Mouse (Mus musculus) cerebellum, adult 2 months (tissue): Measurements from ENCODE around the gene Slfn5. TPM values are rescaled to one million over a fixed set of nuclear protein-coding genes. Genes with fewer than 3 reads are reported as not detected.
"Not testable (repeated sequence)": the region's sequence is repeated elsewhere in the genome, so short reads cannot be mapped to it uniquely, and the experiment has no call there.

ENCODE experiments used
- DNase-seq, 2 experiments: peaks; one replicate each; pipeline ENCODE4 v3.0.0; 2021
- H3K27ac ChIP-seq: fragments of 200-500 bp; 2 replicates; pipeline ENCODE4 v1.5.1; 2012; ENCODE audit warnings: low read length, control low read depth, inconsistent platforms; ENCODE audit not compliant: insufficient read depth
- H3K27me3 ChIP-seq: fragments of 200-500 bp; 2 replicates; pipeline ENCODE4 v1.6.1; 2012; ENCODE audit warnings: inconsistent platforms, mild to moderate bottlenecking, low read length, moderate library complexity; ENCODE audit not compliant: control insufficient read depth, insufficient read depth
- H3K4me1 ChIP-seq: fragments of 200-500 bp; 2 replicates; pipeline ENCODE4 v1.6.1; 2011; ENCODE audit warnings: low read length; ENCODE audit not compliant: control insufficient read depth, insufficient read depth
- H3K4me3 ChIP-seq: fragments of 200-500 bp; replicated peaks from 2 replicates; pipeline ENCODE3; 2011; ENCODE audit warnings: mild to moderate bottlenecking, low read depth, low read length, control low read depth; ENCODE audit not compliant: insufficient read depth
- CTCF ChIP-seq: fragments of 200-500 bp; IDR thresholded peaks from 2 replicates; pipeline ENCODE4 v1.5.1; 2011; ENCODE audit warnings: low read depth, mild to moderate bottlenecking, control low read depth, low read length, moderate library complexity, borderline replicate concordance; ENCODE audit not compliant: insufficient read depth
- POLR2A ChIP-seq: fragments of 200-500 bp; IDR thresholded peaks from 2 replicates; pipeline ENCODE4 v1.6.1; 2011; ENCODE audit warnings: low read length, control low read depth, borderline replicate concordance; ENCODE audit not compliant: insufficient read depth
- WGBS: fragments of 180-500 bp; shearing (Covaris S2); methylation state at CpG from one replicate; pipeline ENCODE4 v1.1.7; 2018; 5-methylcytosine and 5-hydroxymethylcytosine counted together
- polyA plus RNA-seq: library from polyadenylated mRNA; depleted of rRNA; stranded (reverse); fragments of >200 nt; gene quantifications from 2 replicates; pipeline ENCODE4 v1.2.3, GENCODE M21; 2012

The Slfn5 gene
- polyA plus RNA-seq, 1 experiment: 3.8 TPM

DNA sequence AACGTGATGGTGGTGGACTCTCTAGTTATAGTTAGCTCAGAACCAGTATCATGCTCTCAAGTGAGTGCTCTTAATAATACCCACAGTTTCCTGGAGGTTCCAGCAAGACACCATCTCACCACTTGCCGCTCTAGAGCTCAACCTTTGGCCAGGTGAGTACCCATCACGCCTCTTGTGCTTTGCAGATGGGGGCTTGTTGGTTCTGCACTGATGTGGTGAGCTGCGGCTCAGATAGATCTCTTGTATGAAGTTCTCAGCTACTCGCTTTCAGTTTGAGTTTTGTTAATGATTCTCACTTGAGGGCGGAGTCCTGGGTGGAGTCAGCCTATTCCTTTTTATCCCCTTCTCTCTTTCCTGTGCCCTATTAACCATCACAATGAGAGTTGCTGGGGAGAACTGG lies 3.5 kb downstream of the Slfn5 start:
- H3K27me3 ChIP-seq: no peaks in the 10 kb centered on the region; the same call in 1 of the 2 replicates
- H3K4me1 ChIP-seq: no peaks in the 10 kb centered on the region
- H3K4me3 ChIP-seq: no peak overlapping the region
- TF ChIP-seq POLR2A (no peak), CTCF (no peak)
- DNase-seq: no peak
- WGBS: 86% methylated on average over 6 of the region's 6 CpGs
- no peak overlapping the region for H3K27ac ChIP-seq

DNA sequence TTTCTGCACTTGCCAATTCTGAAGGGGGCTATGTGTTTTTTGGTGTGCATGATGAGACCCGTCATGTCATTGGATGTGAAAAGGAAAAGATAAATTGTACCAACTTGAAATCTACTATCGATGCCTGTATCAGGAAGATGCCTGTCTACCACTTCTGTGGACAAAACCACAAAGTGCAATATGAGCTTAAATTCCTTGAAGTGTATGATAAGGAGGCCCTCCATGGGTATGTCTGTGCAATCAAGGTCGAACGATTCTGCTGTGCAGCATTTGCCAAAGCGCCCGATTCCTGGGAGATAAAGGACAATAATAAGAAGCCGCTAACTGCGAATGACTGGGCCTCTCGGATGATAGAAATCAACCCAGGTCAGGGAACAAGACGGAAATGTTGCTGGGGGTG lies 5.8 kb downstream of the Slfn5 start:
- no peak for DNase-seq
- WGBS: 73% methylated on average over 10 of the region's 10 CpGs

DNA sequence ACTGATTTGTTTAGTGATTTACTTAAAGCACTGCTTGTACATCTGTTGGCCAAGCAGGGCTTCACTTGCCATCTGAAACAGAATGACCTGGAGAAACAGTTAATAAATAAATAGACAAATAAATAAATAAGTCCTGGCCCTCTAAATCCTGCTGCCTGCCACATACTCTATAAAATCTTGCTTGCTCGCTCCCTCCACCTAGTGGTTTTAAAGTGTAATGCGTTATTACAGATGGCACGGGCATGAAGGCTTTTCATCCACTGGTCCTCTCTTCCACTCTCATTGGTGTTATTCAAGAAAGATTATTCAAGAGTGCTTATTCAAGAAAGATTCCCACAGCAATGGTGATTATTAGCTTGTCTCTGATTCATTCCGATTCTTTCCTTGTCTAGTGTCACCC lies 8.5 kb downstream of the Slfn5 start:
- peak; percentile 51; the same call in 1 of the 2 replicates for TF ChIP-seq CTCF
- TF ChIP-seq POLR2A: no peak
- peak; percentile 16 to 30 for DNase-seq
- 15% methylated on average over 4 of the region's 4 CpGs for WGBS

More for the DNA sequence above, 5.8 kb downstream of the Slfn5 start:
- no peaks in the 10 kb centered on the region; the same call in 1 of the 2 replicates for H3K27me3 ChIP-seq
- H3K27ac ChIP-seq: no peak overlapping the region
- no peaks in the 10 kb centered on the region for H3K4me1 ChIP-seq
- TF ChIP-seq POLR2A (no peak), CTCF (no peak)
- H3K4me3 ChIP-seq: no peak overlapping the region

DNA sequence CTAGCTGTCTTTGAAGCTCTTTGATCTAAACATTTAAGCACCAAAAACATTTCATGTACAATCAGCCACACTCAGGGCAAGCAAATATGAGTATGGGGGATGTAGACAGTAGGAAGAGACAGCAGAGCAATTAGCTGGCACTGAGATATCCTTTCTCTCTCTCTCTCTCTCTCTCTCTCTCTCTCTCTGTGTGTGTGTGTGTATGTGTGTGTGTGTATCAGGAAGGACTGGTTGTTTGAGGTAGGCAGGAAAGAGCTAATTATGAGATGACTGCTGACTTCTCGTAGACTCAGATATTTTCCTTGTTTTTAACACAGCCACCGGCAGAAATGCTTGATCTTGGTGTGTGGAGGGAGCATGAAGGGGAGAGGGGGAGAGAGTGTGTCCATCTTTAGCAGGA lies 10.6 kb downstream of the Slfn5 start:
- Histone ChIP-seq H3K27ac (no peak overlapping the region), H3K27me3 (no peaks in the 10 kb centered on the region), H3K4me3 (no peak overlapping the region), H3K4me1 (no peaks in the 10 kb centered on the region)
- TF ChIP-seq POLR2A: no peak
- TF ChIP-seq CTCF: no peak
- DNase-seq: no peak
- WGBS: 82% methylated on average over 2 of the region's 2 CpGs

More for the DNA sequence above, 8.5 kb downstream of the Slfn5 start:
- H3K27me3 ChIP-seq: no peaks in the 10 kb centered on the region
- no peaks in the 10 kb centered on the region for H3K4me1 ChIP-seq
- no peak overlapping the region for H3K27ac ChIP-seq
- no peak overlapping the region for H3K4me3 ChIP-seq

DNA sequence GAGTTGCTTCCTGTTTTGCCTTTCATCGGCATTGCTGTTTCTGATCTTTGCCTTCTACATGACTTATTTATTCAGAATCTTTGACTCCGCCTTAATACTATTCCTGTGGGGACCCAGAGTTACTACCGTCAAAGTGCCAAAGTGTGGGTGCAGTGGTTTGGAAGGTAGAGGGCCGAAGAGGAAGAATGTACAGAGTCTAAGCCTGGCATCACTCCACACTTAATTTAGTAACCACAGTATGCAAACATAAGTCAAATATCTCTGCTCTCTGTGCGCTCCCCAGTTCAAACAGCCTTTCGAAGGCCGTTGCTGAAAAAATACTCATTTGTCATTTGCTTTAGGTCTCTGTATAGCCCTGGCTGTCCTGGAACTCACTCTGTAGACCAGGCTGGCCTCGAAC lies 11.1 kb downstream of the Slfn5 start:
- no peak for DNase-seq
- Histone ChIP-seq H3K27ac (no peak overlapping the region), H3K4me1 (no peaks in the 10 kb centered on the region), H3K4me3 (no peak overlapping the region), H3K27me3 (no peaks in the 10 kb centered on the region)
- TF ChIP-seq POLR2A (no peak), CTCF (no peak)
- WGBS: 89% methylated on average over 8 of the region's 8 CpGs

DNA sequence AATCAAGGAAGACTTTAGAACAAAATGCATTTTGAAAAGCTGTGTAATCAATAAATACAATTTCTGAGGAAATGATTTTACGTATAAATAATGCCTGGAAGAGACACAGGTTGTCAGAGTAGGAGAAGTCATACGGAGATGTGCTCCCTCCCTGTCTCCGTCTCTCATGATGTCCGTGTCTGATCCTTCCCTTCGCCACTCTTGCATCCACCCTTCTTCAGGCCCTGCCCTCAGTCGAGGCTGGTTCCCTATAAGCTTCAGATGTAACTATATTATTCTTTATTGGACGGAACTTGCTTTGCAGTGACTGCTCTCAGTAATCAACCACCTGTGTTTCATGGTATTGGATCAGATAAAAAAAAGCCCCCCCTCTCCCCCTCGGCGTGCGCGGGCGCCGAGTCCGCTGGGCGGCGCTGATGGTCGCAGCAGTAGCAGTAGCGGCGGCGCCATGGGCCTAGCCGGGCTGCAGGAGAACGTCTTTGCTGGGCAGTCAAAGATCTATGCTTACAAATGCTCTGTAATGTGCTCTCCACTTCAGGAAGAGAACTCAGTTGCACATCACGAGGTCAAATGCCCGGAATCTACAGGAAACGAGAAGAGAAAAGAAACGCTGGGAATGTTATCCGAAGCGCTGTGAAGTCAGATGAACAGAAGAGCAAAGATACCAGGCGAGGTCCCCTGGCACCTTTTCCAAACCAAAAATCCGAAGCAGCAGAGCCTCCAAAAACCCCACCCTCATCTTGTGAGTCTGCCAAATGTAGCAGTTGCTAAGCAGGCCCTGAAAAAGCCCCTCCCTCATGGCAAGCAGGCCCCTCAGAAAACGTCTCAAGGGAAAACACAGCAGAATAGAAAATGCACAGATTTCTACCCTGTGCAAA lies 19.8 kb downstream of the Slfn5 start:
- DNase-seq: peak; percentile 44 to 48
- TF ChIP-seq CTCF: peak; percentile 43; the same call in 1 of the 2 replicates
- 0 out of 2 replicates have a peak, but pooled peaks have one; percentile 10 for TF ChIP-seq POLR2A
- Histone ChIP-seq H3K4me1 (no peaks in the 10 kb centered on the region), H3K4me3 (peak overlapping the region; percentile 66), H3K27me3 (no peaks in the 10 kb centered on the region; the same call in 1 of the 2 replicates), H3K27ac (no peak overlapping the region)
- 5% methylated on average over 31 of the region's 31 CpGs for WGBS

DNA sequence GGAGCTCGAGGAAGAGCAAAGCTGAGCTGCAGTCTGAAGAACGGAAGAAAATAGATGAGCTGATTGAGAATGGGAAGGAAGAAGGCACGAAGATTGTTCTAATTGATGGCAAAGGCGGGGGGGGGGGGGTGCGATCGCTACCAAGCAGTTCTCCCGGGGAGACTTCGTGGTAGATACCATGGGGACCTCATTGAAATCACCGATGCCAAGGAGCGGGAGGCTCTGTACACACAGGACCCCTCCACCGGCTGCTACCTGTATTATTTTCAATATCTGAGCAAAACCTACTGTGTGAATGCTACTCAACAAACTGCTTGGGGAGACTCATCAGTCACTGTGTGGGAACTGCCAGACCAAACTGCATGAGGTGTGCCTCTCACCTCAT lies 20.4 kb downstream of the Slfn5 start:
- no peak overlapping the region for H3K4me3 ChIP-seq
- DNase-seq: no peak
- no peak for TF ChIP-seq POLR2A
- TF ChIP-seq CTCF: no peak
- H3K27ac ChIP-seq: no peak overlapping the region
- H3K27me3 ChIP-seq: no peaks in the 10 kb centered on the region; the same call in 1 of the 2 replicates
- no peaks in the 10 kb centered on the region for H3K4me1 ChIP-seq
- 37% methylated on average over 11 of the region's 11 CpGs for WGBS

DNA sequence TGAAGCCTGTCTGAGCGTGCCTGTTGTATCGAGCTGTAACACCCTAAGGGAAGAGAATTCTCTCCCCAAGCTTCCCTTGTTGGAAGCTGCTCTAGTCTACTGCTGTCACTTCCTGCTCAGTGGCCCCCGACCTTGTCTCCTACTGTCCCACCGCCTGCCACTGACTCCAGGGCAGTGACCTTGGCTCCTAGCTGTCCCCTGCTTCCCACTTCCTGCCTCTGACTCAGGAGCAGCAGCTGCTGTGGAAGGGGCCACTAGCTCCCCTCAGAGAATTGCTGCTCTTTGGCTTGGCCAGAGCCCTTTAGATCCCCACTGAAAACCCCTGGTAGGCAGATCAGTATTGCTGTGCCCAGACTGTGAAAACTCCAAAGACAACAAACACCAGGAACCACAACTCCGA lies 22.8 kb downstream of the Slfn5 start:
- H3K27me3 ChIP-seq: no peaks in the 10 kb centered on the region
- WGBS: 50% methylated on average over 5 of the region's 5 CpGs
- H3K4me1 ChIP-seq: no peaks in the 10 kb centered on the region
- no peak overlapping the region for H3K27ac ChIP-seq
- TF ChIP-seq POLR2A (no peak), CTCF (no peak)
- DNase-seq: no peak
- H3K4me3 ChIP-seq: no peak overlapping the region

DNA sequence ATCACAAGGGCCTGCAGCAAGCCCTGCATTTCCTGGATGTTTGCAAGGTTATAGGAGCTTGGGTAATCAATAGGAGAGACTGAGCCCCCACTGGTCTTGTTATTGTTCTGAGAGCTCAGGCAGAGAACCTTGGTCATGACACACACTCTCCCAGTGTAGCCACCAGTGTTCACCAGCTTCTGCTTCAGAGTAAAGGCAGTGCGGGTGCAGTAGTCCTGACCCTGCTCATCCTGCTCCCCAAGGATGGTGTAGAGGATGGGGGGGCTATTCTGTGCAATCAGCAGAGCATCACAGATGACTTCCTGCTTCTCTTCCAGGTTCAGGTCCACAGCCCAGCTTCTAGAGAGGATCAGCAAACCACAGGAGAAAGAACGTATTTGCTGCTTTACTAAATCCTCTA lies 31.3 kb downstream of the Slfn5 start:
- DNase-seq, H3K4me1 ChIP-seq, H3K27me3 ChIP-seq, H3K4me3 ChIP-seq, H3K27ac ChIP-seq: not testable (repeated sequence)
- 95% methylated on average over 2 of the region's 2 CpGs for WGBS
